Mouse (Mus musculus): ENCODE results near the gene Iqsec1.

DNA sequence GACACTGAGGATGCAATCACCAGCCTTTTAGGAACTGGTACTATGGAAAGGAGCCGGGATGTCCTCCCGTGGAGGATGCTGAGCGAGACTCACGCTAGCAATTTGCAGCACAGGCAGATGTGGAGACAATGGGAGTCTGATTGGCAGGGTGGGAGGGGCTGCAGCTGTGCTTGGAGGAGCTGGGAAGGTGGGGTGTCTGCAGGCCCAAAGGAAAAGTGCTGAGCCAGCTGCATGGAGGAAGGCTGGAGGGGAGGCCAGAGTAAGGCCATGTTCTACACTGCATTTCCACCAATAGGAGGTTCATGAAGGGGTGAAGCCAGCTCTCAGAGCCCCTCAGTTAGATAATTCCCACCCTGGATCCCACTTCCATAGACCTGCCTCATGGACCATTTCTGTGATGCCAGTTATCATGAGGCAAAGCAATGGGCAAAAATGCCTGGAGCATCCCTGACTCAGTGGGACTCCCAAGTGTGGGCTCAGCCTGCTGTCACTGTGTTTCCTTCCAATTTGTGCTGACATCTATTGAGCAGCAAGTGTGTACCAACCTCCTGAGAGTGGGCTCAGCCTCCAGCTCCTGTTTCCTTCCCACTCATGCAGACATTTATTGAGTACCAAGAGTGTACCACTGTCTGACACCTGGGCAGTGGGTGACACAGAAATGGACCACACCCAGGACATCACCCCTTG is 166.4 kb downstream of the Iqsec1 start:
- TF ChIP-seq POLR2A (IDR thresholded peaks at IDR 0.05; ENCODE audit: extremely low read depth, insufficient read depth, low read length) (no peak), CTCF (IDR thresholded peaks at IDR 0.05; ENCODE audit: low read depth, low read length) (no peak)
